In the genomic region with DNA sequence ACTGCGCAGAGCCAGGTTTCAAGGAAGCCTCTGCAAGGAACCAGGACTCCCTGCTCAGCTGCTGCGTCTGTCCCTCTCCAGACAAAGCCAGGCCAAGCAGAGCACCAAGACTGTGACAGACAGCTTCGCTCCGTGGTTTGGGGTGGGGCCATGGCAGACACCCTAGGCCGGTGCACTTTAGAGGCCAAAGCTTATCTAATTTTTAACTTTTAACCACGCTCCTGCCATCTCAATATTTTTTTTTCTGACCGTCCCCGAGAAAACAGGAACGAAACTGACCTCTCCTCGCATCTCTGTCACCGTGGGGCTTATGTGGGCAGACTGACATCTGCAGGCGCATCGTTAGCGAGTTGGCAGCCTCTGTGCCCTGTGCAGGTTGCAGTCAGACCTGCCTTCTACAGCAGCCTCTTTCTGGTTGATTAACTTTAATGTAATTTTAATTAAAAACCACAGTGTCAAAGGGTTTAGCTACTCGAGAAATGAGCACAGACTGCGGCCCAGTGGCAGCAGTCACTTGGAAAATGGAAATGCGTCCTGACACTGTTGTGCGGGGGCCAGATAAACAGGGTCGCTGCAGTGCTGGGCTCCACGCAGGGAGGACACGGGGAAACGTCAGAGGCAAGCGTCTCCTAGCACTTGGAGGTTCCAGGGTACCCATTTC, we compare ENCODE assay signal across 10 mouse cellular contexts.
DNase-seq lines count a peak whose midpoint lies in the region; ATAC-seq and TF ChIP-seq lines count a peak whose summit lies in the region.
"Had no signal": no experiment of that assay in that cellular context is flagged by ENCODE, and none has a peak within 500 bp of the region (broad histone marks: within the 10 kb centered on the region; RNA-seq: fewer than 3 reads in every experiment).

No protein-coding gene starts in this region.

- peak overlapping the region; percentile 62 for H3K27ac ChIP-seq in forebrain, embryonic 16.5 days (ENCODE audit: low read length)
- H3K27ac ChIP-seq in midbrain, postnatal 0 days (ENCODE audit: low read depth, low read length) = no peak overlapping the region
- H3K27ac ChIP-seq: macrophage had no signal

- WGBS in forebrain, embryonic 16.5 days = 28% methylated on average over 23 of the region's 23 CpGs
- WGBS in midbrain, postnatal 0 days = 34% methylated on average over 23 of the region's 23 CpGs

- H3K4me2 ChIP-seq in forebrain, embryonic 16.5 days (ENCODE audit: low read length) = peak overlapping the region; percentile 5; the same call in 1 of the 2 replicates
- H3K4me2 ChIP-seq in midbrain, postnatal 0 days (ENCODE audit: low read depth, low read length, poor library complexity, severe bottlenecking) = 0 out of 2 replicates have a peak overlapping the region, but pooled peaks have one; percentile 18

- no peaks in the 10 kb centered on the region for H3K27me3 ChIP-seq in forebrain, embryonic 16.5 days (replicated peaks; ENCODE audit: control insufficient read depth, insufficient read depth, low read length)
- no peaks in the 10 kb centered on the region for H3K27me3 ChIP-seq in midbrain, postnatal 0 days (ENCODE audit: insufficient read depth, low read length)

- no peak for TF ChIP-seq CTCF in midbrain, postnatal 0 days (IDR thresholded peaks at IDR 0.05)

- DNase-seq in kidney, adult 9 months = peak; percentile 16
- DNase-seq in kidney, adult 11 months = no peak
- peak; percentile 72 to 73 for DNase-seq in cerebellum, adult 18-20 months
- DNase-seq in midbrain, postnatal 0 days (ENCODE audit: low spot score) = peak; percentile 77
- no peak for DNase-seq in urinary bladder, postnatal 14 days (ENCODE audit: low spot score)
- DNase-seq in embryo, embryonic 10.5 days (ENCODE audit: low spot score) = no peak
- DNase-seq: thymus, adult 18-20 months had no signal

- H3K9me3 ChIP-seq in forebrain, embryonic 16.5 days (ENCODE audit: control insufficient read depth, low read length) = no peaks in the 10 kb centered on the region
- no peaks in the 10 kb centered on the region for H3K9me3 ChIP-seq in midbrain, postnatal 0 days (ENCODE audit: low read length)

- H3K4me3 ChIP-seq in forebrain, embryonic 16.5 days (replicated peaks; ENCODE audit: low read length) = no peak overlapping the region
- no peak overlapping the region for H3K4me3 ChIP-seq in midbrain, postnatal 0 days (ENCODE audit: low read depth, low read length)

- H3K9ac ChIP-seq in forebrain, embryonic 16.5 days (replicated peaks; ENCODE audit: low read depth, low read length) = no peak overlapping the region
- H3K9ac ChIP-seq in midbrain, postnatal 0 days (replicated peaks; ENCODE audit: low read length, poor library complexity, severe bottlenecking) = no peak overlapping the region

- peaks cover 16% of the 10 kb centered on the region for H3K4me1 ChIP-seq in forebrain, embryonic 16.5 days (replicated peaks; ENCODE audit: control insufficient read depth, insufficient read depth, low read length)
- H3K4me1 ChIP-seq in midbrain, postnatal 0 days (ENCODE audit: insufficient read depth, low read length) = no peaks in the 10 kb centered on the region

- ATAC-seq in forebrain, embryonic 16.5 days = peak; percentile 71
- ATAC-seq in midbrain, postnatal 0 days (ENCODE audit: low FRiP score) = peak; percentile 20; the same call in 1 of the 2 replicates

- no peaks in the 10 kb centered on the region for H3K36me3 ChIP-seq in forebrain, embryonic 16.5 days (ENCODE audit: control insufficient read depth, insufficient read depth)
- H3K36me3 ChIP-seq in midbrain, postnatal 0 days (ENCODE audit: insufficient read depth, low read length) = no peaks in the 10 kb centered on the region
- H3K36me3 ChIP-seq: G1E had no signal

Comparison
In these comparisons a context has a peak if more than half of its experiments do, and no peak if none do; other contexts are left out.
1. DNase-seq: peak in kidney, adult 9 months (single experiment), cerebellum, adult 18-20 months (2 of 2) and midbrain, postnatal 0 days (single experiment); none in kidney, adult 11 months (single experiment), urinary bladder, postnatal 14 days (single experiment) and embryo, embryonic 10.5 days (single experiment).